Mouse (Mus musculus) forebrain, embryonic 12.5 days (tissue): ENCODE data around the gene Gna15. TPM values are rescaled to one million over a fixed set of nuclear protein-coding genes. Genes with fewer than 3 reads are reported as not detected.

ENCODE experiments used
- ATAC-seq: fragments of 200-750 bp; cut with Nextera tagmentation; 2 replicates; pipeline ENCODE4 v1.8.0; 2017; ENCODE audit warnings: moderate TSS enrichment; ENCODE audit not compliant: low FRiP score
- H3K27ac ChIP-seq: fragments of 300-500 bp; sonication (generic); 2 replicates; pipeline ENCODE4 v1.5.1; 2016; ENCODE audit warnings: mild to moderate bottlenecking
- H3K27me3 ChIP-seq: fragments of 300-500 bp; sonication (generic); 2 replicates; pipeline ENCODE4 v1.6.1; 2016; ENCODE audit warnings: mild to moderate bottlenecking
- H3K36me3 ChIP-seq: fragments of 300-500 bp; sonication (generic); replicated peaks from 2 replicates; pipeline ENCODE4 v1.6.1; 2016; ENCODE audit warnings: mild to moderate bottlenecking
- H3K4me1 ChIP-seq: fragments of 300-500 bp; sonication (generic); 2 replicates; pipeline ENCODE4 v1.6.1; 2016
- H3K4me2 ChIP-seq: fragments of 300-500 bp; sonication (generic); 2 replicates; pipeline ENCODE4 v1.6.1; 2016; ENCODE audit warnings: mild to moderate bottlenecking, moderate library complexity
- H3K4me3 ChIP-seq: fragments of 300-500 bp; sonication (generic); replicated peaks from 2 replicates; pipeline ENCODE4 v1.5.1; 2016; ENCODE audit warnings: mild to moderate bottlenecking
- H3K9ac ChIP-seq: fragments of 300-500 bp; sonication (generic); 2 replicates; pipeline ENCODE4 v1.6.1; 2016; ENCODE audit warnings: mild to moderate bottlenecking
- H3K9me3 ChIP-seq: fragments of 300-500 bp; sonication (generic); 2 replicates; pipeline ENCODE4 v1.6.1; 2016
- WGBS: fragments of 180-500 bp; shearing (Covaris S2); methylation state at CpG from one replicate; pipeline ENCODE4 v1.1.7; 2016; 5-methylcytosine and 5-hydroxymethylcytosine counted together
- polyA plus RNA-seq: library from polyadenylated mRNA; unstranded; fragments of >200 nt; fragmentation: Nextera tagmentation; extraction: Ambion mirVana; gene quantifications from 2 replicates; pipeline ENCODE4 v1.2.1, GENCODE M21; 2016

Gna15 gene
- polyA plus RNA-seq, 1 experiment from 2014 or later: 0.92 TPM

DNA sequence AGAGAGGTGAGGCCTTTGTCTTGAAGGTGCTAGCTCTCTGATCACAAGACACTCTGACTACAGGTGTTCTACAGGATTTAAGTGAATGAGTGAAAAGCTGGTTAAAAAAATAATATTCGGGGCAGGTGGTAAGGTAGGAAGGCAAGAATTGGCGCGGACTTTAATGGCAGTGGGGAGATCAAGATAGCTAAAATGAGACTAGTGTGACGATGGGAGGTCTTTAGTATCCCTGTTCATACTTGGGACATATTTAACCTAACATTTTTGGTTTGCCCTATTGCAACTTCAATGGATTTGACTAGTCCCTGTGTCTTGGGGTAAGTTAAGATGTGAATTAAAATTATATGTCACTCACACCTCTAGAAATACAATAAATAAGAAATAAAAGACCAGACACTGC is 27.1 kb downstream of the Gna15 start:
- no peaks in the 10 kb centered on the region for H3K9me3 ChIP-seq
- peak overlapping the region; percentile 50 for H3K4me2 ChIP-seq
- peaks cover 15% of the 10 kb centered on the region for H3K36me3 ChIP-seq
- peak overlapping the region; percentile 73 for H3K4me3 ChIP-seq
- peaks cover 27% of the 10 kb centered on the region for H3K4me1 ChIP-seq
- H3K27me3 ChIP-seq: no peaks in the 10 kb centered on the region
- ATAC-seq: no peak
- H3K9ac ChIP-seq: peak overlapping the region; percentile 78
- H3K27ac ChIP-seq: peak overlapping the region; percentile 50; the same call in 1 of the 2 replicates
- 37% methylated on average over 4 of the region's 4 CpGs for WGBS

DNA sequence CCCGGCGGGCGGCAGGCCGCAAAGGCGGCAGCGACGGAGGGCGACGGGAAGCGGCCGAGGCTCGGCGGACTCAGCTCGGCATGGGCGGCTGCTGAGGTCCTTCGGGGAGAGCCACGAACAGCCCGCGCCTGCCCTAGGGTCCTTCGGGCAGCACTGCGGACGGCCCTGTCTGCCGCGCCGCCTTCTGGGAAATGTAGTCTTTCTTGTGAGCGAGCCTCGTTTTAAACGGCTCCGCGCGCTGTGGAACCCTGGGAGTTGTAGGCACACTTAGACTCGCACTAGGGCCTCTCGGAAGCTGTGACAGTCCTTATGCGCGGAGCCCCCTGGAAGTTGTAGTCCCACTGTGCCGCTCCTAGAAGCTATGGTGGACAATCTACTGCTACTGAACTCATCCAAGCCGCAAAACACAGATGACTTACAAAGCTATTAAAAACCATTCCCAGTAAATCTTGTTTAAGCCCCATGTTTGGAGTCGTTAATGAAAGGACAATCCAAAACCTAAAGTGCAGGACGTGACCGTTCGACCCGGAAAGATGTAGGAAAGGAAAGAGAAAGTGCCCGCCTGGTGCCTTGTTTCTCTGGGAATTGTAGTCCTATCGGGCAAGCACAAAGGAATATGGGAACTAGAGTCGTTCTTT is 27.6 kb downstream of the Gna15 start, which contains the start of gene Ncln:
Gene Ncln (minus strand): TSS at position 129 of the 638 bp plus-strand sequence.
- H3K27ac ChIP-seq: peak within 1 kb of the TSS; percentile 50; the same call in 1 of the 2 replicates

DNA sequence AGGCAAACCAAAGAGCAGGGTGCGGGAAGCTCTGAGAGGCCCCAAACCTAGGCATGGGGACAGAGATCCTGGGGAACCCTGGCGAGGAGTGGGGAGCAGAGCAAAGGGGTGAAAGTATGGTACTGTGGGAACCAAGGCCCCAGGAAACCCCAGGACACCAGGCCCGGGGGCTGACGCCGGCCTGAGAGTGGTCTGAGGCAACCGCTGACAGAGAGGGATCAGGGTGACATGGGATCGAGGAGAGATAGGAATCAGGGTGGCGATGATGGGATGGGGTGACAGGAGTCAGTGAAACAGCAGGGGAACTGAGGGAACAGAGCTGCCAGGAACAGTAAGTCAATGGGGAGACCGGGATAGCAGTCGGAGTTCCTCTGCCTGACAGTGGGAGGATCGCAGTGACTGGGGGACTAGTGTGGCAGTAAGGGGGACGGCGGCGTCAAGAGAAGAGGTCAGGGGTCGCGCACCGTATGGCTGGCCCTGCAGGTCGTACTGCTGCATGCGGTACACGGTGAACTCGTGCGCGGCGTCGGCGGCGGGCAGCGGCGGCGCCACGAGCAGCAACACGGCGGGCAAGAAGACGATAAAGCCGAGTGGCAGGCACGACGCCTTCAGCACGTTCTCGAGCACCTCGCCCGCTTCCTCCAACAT is 28.3 kb downstream of the Gna15 start:
- WGBS: 2% methylated on average over 41 of the region's 41 CpGs
- H3K27ac ChIP-seq: 0 out of 2 replicates have a peak overlapping the region, but pooled peaks have one; percentile 47

More for the DNA sequence above, 27.6 kb downstream of the Gna15 start, which contains the start of gene Ncln:
- H3K4me2 ChIP-seq: peak within 1 kb of the TSS; percentile 92
- peak within 1 kb of the TSS; percentile 73 for H3K4me3 ChIP-seq
- H3K9me3 ChIP-seq: no peaks in the 10 kb centered on the region
- H3K27me3 ChIP-seq: no peaks in the 10 kb centered on the region
- peak within 1 kb of the TSS; percentile 78 for H3K9ac ChIP-seq
- WGBS: under 1% methylated on average over 45 of the region's 45 CpGs
- ATAC-seq: peak; percentile 96
- peaks cover 21% of the 10 kb centered on the region for H3K36me3 ChIP-seq
- H3K4me1 ChIP-seq: peaks cover 27% of the 10 kb centered on the region

GRCm38 (mm10) chr10:81495151-81495550 is 28.9 kb downstream of the Gna15 start:
- peak overlapping the region; percentile 73 for H3K4me3 ChIP-seq
- no peaks in the 10 kb centered on the region for H3K9me3 ChIP-seq
- peak overlapping the region; percentile 92 for H3K4me2 ChIP-seq
- peak overlapping the region; percentile 78 for H3K9ac ChIP-seq
- 83% methylated on average over 6 of the region's 6 CpGs for WGBS
- H3K27ac ChIP-seq: no peak overlapping the region
- peaks cover 27% of the 10 kb centered on the region for H3K4me1 ChIP-seq
- no peaks in the 10 kb centered on the region for H3K27me3 ChIP-seq
- peaks cover 34% of the 10 kb centered on the region for H3K36me3 ChIP-seq
- ATAC-seq: no peak

More for the DNA sequence above, 28.3 kb downstream of the Gna15 start:
- H3K4me1 ChIP-seq: peaks cover 27% of the 10 kb centered on the region
- peak overlapping the region; percentile 73 for H3K4me3 ChIP-seq
- H3K9ac ChIP-seq: peak overlapping the region; percentile 78
- no peaks in the 10 kb centered on the region for H3K27me3 ChIP-seq
- ATAC-seq: peak; percentile 42
- H3K9me3 ChIP-seq: no peaks in the 10 kb centered on the region
- H3K36me3 ChIP-seq: peaks cover 28% of the 10 kb centered on the region
- H3K4me2 ChIP-seq: peak overlapping the region; percentile 92

GRCm38 (mm10) chr10:81494260-81495041 is 29.6 kb downstream of the Gna15 start:
- Histone ChIP-seq H3K4me1 (peaks cover 27% of the 10 kb centered on the region), H3K27ac (no peak overlapping the region), H3K27me3 (no peaks in the 10 kb centered on the region), H3K4me3 (peak overlapping the region; percentile 73; the same call in 1 of the 2 replicates), H3K9ac (peak overlapping the region; percentile 21; the same call in 1 of the 2 replicates), H3K36me3 (peaks cover 41% of the 10 kb centered on the region), H3K4me2 (peak overlapping the region; percentile 92), H3K9me3 (no peaks in the 10 kb centered on the region)
- WGBS: 89% methylated on average over 11 of the region's 11 CpGs
- ATAC-seq: no peak

DNA sequence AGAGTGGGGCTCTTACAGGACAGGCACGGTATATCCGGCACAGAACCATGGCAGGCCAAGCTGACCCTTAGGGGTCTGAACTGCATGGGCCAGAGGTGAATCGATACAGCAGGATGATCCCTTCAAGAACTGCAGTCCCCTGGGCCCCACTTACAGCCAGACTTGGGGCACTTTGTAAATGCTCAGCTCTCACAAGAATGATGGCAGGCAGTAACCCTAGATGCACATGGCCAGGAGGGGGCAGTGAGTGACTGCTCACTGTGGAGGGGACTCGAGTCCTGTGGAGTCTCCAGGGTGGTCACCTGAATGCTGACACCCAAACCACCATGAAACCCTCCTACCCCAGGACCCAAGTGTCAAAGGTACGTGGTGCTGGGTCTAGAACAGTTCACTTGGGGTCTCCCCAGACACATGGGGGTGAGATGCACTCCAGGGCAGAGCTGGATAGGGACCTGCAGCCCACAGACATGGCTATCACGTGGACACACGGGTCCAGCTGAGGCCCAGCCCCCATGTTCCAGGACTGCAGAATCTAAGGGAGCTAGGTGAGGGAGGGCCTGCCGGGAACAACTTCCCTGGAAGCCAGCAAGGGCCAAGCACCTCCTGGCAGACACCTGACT is 30.3 kb downstream of the Gna15 start:
- ATAC-seq: no peak
- H3K9me3 ChIP-seq: no peaks in the 10 kb centered on the region
- no peak overlapping the region for H3K4me3 ChIP-seq

GRCm38 (mm10) chr10:81492606-81493240 is 31.3 kb downstream of the Gna15 start:
- Histone ChIP-seq H3K27me3 (no peaks in the 10 kb centered on the region), H3K36me3 (peaks cover 58% of the 10 kb centered on the region), H3K4me1 (peaks cover 27% of the 10 kb centered on the region), H3K4me3 (no peak overlapping the region), H3K9me3 (no peaks in the 10 kb centered on the region), H3K4me2 (no peak overlapping the region), H3K27ac (no peak overlapping the region), H3K9ac (no peak overlapping the region)
- no peak for ATAC-seq
- WGBS: 86% methylated on average over 11 of the region's 11 CpGs

More for the DNA sequence above, 30.3 kb downstream of the Gna15 start:
- 88% methylated on average over 8 of the region's 8 CpGs for WGBS
- Histone ChIP-seq H3K27ac (no peak overlapping the region), H3K9ac (no peak overlapping the region), H3K4me1 (peaks cover 27% of the 10 kb centered on the region), H3K36me3 (peaks cover 48% of the 10 kb centered on the region), H3K4me2 (no peak overlapping the region), H3K27me3 (no peaks in the 10 kb centered on the region)

DNA sequence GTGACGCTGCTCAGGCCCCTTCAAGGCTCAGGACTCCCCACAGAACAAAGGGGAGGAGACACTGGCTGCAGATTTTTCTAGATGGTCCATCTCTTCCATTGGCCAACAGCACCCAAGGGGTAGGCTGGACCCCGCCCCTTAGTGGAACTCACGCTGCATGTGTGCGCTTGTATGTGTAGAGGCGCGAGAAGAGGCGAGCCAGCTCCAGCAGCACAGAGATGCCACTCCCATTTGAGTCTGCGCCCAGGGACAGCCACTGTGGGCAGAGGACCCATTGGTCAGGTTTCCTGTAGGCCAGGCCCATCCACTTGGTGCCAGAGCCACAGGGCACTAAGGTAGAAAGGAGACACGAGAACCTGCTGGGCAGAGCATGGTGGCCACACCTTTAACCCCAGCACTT is 33.0 kb downstream of the Gna15 start:
- Histone ChIP-seq H3K4me2 (no peak overlapping the region), H3K4me1 (peaks cover 19% of the 10 kb centered on the region), H3K9me3 (no peaks in the 10 kb centered on the region), H3K27me3 (no peaks in the 10 kb centered on the region), H3K36me3 (peaks cover 75% of the 10 kb centered on the region), H3K27ac (no peak overlapping the region), H3K4me3 (no peak overlapping the region), H3K9ac (no peak overlapping the region)
- 95% methylated on average over 9 of the region's 9 CpGs for WGBS
- ATAC-seq: no peak

DNA sequence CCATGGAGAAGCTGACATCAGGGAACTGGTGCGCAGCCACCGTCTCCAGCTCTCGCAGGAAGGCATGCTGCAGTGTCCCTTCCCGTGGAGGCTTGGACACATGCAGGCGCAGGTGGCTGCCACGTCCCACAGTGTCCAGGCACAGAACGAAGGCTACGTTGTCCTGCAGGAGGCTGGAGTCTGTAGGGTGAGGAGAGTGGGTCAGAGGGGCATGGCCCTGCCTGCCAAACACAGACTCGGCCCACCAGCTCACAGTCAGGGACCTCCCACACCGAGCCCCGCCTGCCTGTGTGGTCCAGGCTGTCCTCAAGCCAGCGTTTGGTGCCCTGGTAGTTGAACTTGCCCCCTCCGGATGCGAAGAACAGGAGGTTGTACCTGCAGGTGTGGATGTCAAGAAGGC is 34.1 kb downstream of the Gna15 start:
- Histone ChIP-seq H3K9ac (no peak overlapping the region), H3K4me3 (no peak overlapping the region), H3K36me3 (peaks cover 76% of the 10 kb centered on the region), H3K4me2 (no peak overlapping the region), H3K27ac (no peak overlapping the region), H3K27me3 (no peaks in the 10 kb centered on the region), H3K9me3 (no peaks in the 10 kb centered on the region), H3K4me1 (peaks cover 16% of the 10 kb centered on the region)
- WGBS: 84% methylated on average over 14 of the region's 14 CpGs
- ATAC-seq: no peak

DNA sequence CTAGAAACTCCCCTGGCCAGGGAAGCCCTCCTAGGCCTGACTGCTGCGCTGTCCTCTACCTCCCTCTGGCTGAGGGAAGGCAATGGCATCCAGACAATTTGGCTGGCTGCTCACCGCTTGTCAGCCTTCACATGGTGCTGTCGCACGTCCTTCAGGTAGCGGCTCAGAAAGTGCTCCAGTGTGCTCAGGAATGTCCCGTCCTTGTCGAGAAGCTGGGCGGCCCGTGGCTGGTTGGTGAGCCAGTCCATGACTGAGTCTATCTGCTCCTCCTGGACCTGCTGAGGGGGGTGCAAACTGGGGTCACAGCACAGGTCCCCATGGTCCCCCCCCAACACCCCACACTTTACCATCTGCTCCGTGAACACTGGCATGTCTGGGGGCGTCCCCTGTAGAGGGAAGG is 35.9 kb downstream of the Gna15 start:
- Histone ChIP-seq H3K9me3 (no peaks in the 10 kb centered on the region), H3K4me2 (no peak overlapping the region), H3K36me3 (peaks cover 72% of the 10 kb centered on the region), H3K27ac (no peak overlapping the region), H3K4me1 (peaks cover 10% of the 10 kb centered on the region), H3K9ac (no peak overlapping the region), H3K27me3 (no peaks in the 10 kb centered on the region), H3K4me3 (no peak overlapping the region)
- WGBS: 90% methylated on average over 11 of the region's 11 CpGs
- no peak for ATAC-seq

- Histone ChIP-seq H3K4me2 (no peak overlapping the region), H3K36me3 (peaks cover 56% of the 10 kb centered on the region), H3K4me1 (peaks cover 20% of the 10 kb centered on the region), H3K27ac (no peak overlapping the region), H3K27me3 (peaks cover 10% of the 10 kb centered on the region), H3K9ac (no peak overlapping the region), H3K9me3 (no peaks in the 10 kb centered on the region), H3K4me3 (no peak overlapping the region)
- WGBS: 85% methylated on average over 10 of the region's 10 CpGs
- no peak for ATAC-seq
These were observed 37.5 kb downstream of the Gna15 start for GRCm38 (mm10) chr10:81486496-81486895.
